Mouse (Mus musculus) CH12.LX (cell line): ENCODE results near the gene Rnf185. TPM values are rescaled to one million over a fixed set of nuclear protein-coding genes. Genes with fewer than 3 reads are reported as not detected.

Source experiments
- DNase-seq: peaks from one replicate; pipeline ENCODE4 v3.0.0-alpha.2; 2013; ENCODE audit errors: extremely low read depth
- H3K27ac ChIP-seq: 2 replicates; pipeline ENCODE4 v1.5.1; 2012; ENCODE audit warnings: low read depth, mild to moderate bottlenecking, control low read depth, moderate library complexity; ENCODE audit not compliant: insufficient read depth
- H3K27me3 ChIP-seq: replicated peaks from 2 replicates; pipeline ENCODE3; 2012; ENCODE audit warnings: inconsistent platforms
- H3K36me3 ChIP-seq, 2 experiments: replicated peaks in 1 of 2; 2 replicates each; pipeline versions ENCODE3 to v1.6.1; 2012; ENCODE audit warnings: inconsistent platforms in 1 of 2, low read length in 1 of 2, mild to moderate bottlenecking in 1 of 2, mixed read lengths in 1 of 2, moderate library complexity in 1 of 2; ENCODE audit not compliant: control insufficient read depth in 1 of 2, insufficient read depth in 1 of 2
- H3K4me1 ChIP-seq, 2 experiments: 2 replicates each; pipeline ENCODE4 v1.6.1; 2012; ENCODE audit warnings: inconsistent platforms in 1 of 2, moderate library complexity in 1 of 2; ENCODE audit not compliant: insufficient read depth in 2 of 2, control insufficient read depth in 1 of 2
- H3K4me2 ChIP-seq: 2 replicates; pipeline ENCODE4 v1.6.1; 2012; ENCODE audit warnings: low read depth, mild to moderate bottlenecking, control low read depth; ENCODE audit not compliant: poor library complexity, insufficient read depth, severe bottlenecking
- H3K4me3 ChIP-seq, 3 experiments: fragments of 150-350 bp in 1 of 3; sonication (generic) in 1 of 3; replicated peaks in 1 of 3; 2 replicates each; pipeline versions ENCODE3 to v1.5.1; 2011 to 2012; ENCODE audit warnings: low read depth in 2 of 3, low read length in 2 of 3, mild to moderate bottlenecking in 2 of 3, moderate library complexity in 2 of 3, control low read depth in 1 of 3, improper control_type of control experiment in 1 of 3, inconsistent platforms in 1 of 3, mixed read lengths in 1 of 3; ENCODE audit not compliant: poor library complexity in 1 of 3
- H3K79me2 ChIP-seq: replicated peaks from 2 replicates; pipeline ENCODE4 v1.6.1; 2012; ENCODE audit warnings: mild to moderate bottlenecking, moderate library complexity; ENCODE audit not compliant: control insufficient read depth, poor library complexity, insufficient read depth, severe bottlenecking; ENCODE audit errors: extremely low read depth
- H3K9ac ChIP-seq: 2 replicates; pipeline ENCODE4 v1.6.1; 2012; ENCODE audit warnings: low read depth, mild to moderate bottlenecking, control low read depth, moderate library complexity; ENCODE audit not compliant: insufficient read depth
- H3K9me3 ChIP-seq: replicated peaks from 2 replicates; pipeline ENCODE3; 2012; ENCODE audit warnings: low read length, inconsistent platforms, mixed read lengths
- BHLHE40 ChIP-seq: IDR thresholded peaks from 2 replicates; pipeline ENCODE4 v1.6.1; 2011; ENCODE audit warnings: mild to moderate bottlenecking, low read depth, low read length, improper control_type of control experiment
- CHD2 ChIP-seq: IDR thresholded peaks from 2 replicates; pipeline ENCODE4 v1.6.1; 2011; ENCODE audit warnings: low read length, improper control_type of control experiment
- CTCF ChIP-seq, 2 experiments: IDR thresholded peaks in 1 of 2; conservative IDR thresholded peaks in 1 of 2; 2 replicates each; pipeline ENCODE4 v1.5.1; 2011 to 2012; ENCODE audit warnings: low read depth in 2 of 2, low read length in 2 of 2, improper control_type of control experiment in 1 of 2, inconsistent platforms in 1 of 2, mild to moderate bottlenecking in 1 of 2, moderate library complexity in 1 of 2
- E2F4 ChIP-seq: IDR thresholded peaks from 2 replicates; pipeline ENCODE4 v1.6.1; 2011; ENCODE audit warnings: low read depth, low read length, improper control_type of control experiment; ENCODE audit not compliant: insufficient replicate concordance
- ELF1 ChIP-seq: IDR thresholded peaks from 2 replicates; pipeline ENCODE4 v1.6.1; 2014; ENCODE audit warnings: low read depth, mild to moderate bottlenecking, inconsistent platforms, low read length, improper control_type of control experiment
- EP300 ChIP-seq: IDR thresholded peaks from 2 replicates; pipeline ENCODE4 v1.6.1; 2011; ENCODE audit warnings: low read length, improper control_type of control experiment
- ETS1 ChIP-seq: conservative IDR thresholded peaks from 2 replicates; pipeline ENCODE4 v1.6.1; 2012; ENCODE audit warnings: low read depth, mild to moderate bottlenecking, inconsistent platforms, low read length, improper control_type of control experiment, moderate library complexity
- GABPA ChIP-seq: IDR thresholded peaks from 2 replicates; pipeline ENCODE4 v1.6.1; 2012; ENCODE audit warnings: low read depth, low read length, improper control_type of control experiment, inconsistent platforms; ENCODE audit not compliant: insufficient replicate concordance
- HCFC1 ChIP-seq: IDR thresholded peaks from 2 replicates; pipeline ENCODE4 v1.6.1; 2012; ENCODE audit warnings: low read depth, mild to moderate bottlenecking, inconsistent platforms, low read length, improper control_type of control experiment
- IRF4 ChIP-seq: IDR thresholded peaks from 2 replicates; pipeline ENCODE4 v1.6.1; 2014; ENCODE audit warnings: low read depth, mild to moderate bottlenecking, inconsistent platforms, low read length, improper control_type of control experiment
- JUN ChIP-seq: IDR thresholded peaks from 2 replicates; pipeline ENCODE4 v1.6.1; 2011; ENCODE audit warnings: low read depth, mild to moderate bottlenecking, low read length, improper control_type of control experiment, moderate library complexity; ENCODE audit not compliant: insufficient read depth
- KAT2A ChIP-seq: IDR thresholded peaks from 2 replicates; pipeline ENCODE4 v1.6.1; 2012; ENCODE audit warnings: low read length, improper control_type of control experiment, inconsistent platforms; ENCODE audit not compliant: insufficient replicate concordance
- MAFK ChIP-seq: IDR thresholded peaks from 2 replicates; pipeline ENCODE4 v1.6.1; 2011; ENCODE audit warnings: low read length, improper control_type of control experiment; ENCODE audit not compliant: insufficient replicate concordance
- MXI1 ChIP-seq: IDR thresholded peaks from 2 replicates; pipeline ENCODE4 v1.6.1; 2011; ENCODE audit warnings: mild to moderate bottlenecking, low read depth, low read length, improper control_type of control experiment
- MYC ChIP-seq: IDR thresholded peaks from 2 replicates; pipeline ENCODE4 v1.6.1; 2011; ENCODE audit warnings: low read depth, mild to moderate bottlenecking, improper control_type of control experiment, low read length
- NRF1 ChIP-seq: IDR thresholded peaks from 2 replicates; pipeline ENCODE4 v1.6.1; 2014; ENCODE audit warnings: low read depth, mild to moderate bottlenecking, inconsistent platforms, low read length, improper control_type of control experiment, moderate library complexity
- POLR2A ChIP-seq: IDR thresholded peaks from 2 replicates; pipeline ENCODE4 v1.6.1; 2011; ENCODE audit warnings: low read depth, mild to moderate bottlenecking, improper control_type of control experiment, low read length
- POLR2AphosphoS2 ChIP-seq: IDR thresholded peaks from 2 replicates; pipeline ENCODE4 v1.6.1; 2011; ENCODE audit warnings: low read depth, low read length, improper control_type of control experiment
- RAD21 ChIP-seq: IDR thresholded peaks from 2 replicates; pipeline ENCODE4 v1.6.1; 2011; ENCODE audit warnings: low read depth, mild to moderate bottlenecking, low read length, improper control_type of control experiment, moderate library complexity
- RCOR1 ChIP-seq: conservative IDR thresholded peaks from 2 replicates; pipeline ENCODE4 v1.6.1; 2012; ENCODE audit warnings: low read depth, mild to moderate bottlenecking, inconsistent platforms, low read length, improper control_type of control experiment
- SIN3A ChIP-seq: IDR thresholded peaks from 2 replicates; pipeline ENCODE4 v1.6.1; 2012; ENCODE audit warnings: low read length, improper control_type of control experiment, inconsistent platforms
- SMC3 ChIP-seq: IDR thresholded peaks from 2 replicates; pipeline ENCODE4 v1.6.1; 2011; ENCODE audit warnings: low read depth, low read length, improper control_type of control experiment
- TBP ChIP-seq: conservative IDR thresholded peaks from 2 replicates; pipeline ENCODE4 v1.6.1; 2011; ENCODE audit warnings: low read depth, low read length, improper control_type of control experiment
- TCF12 ChIP-seq: IDR thresholded peaks from 2 replicates; pipeline ENCODE4 v1.6.1; 2014; ENCODE audit warnings: low read depth, mild to moderate bottlenecking, inconsistent platforms, low read length, improper control_type of control experiment
- UBTF ChIP-seq: IDR thresholded peaks from 2 replicates; pipeline ENCODE4 v1.6.1; 2012; ENCODE audit warnings: low read depth, mild to moderate bottlenecking, inconsistent platforms, low read length, improper control_type of control experiment, moderate library complexity
- USF1 ChIP-seq: IDR thresholded peaks from 2 replicates; pipeline ENCODE4 v1.6.1; 2014; ENCODE audit warnings: low read depth, mild to moderate bottlenecking, inconsistent platforms, low read length, improper control_type of control experiment
- USF2 ChIP-seq: conservative IDR thresholded peaks from 2 replicates; pipeline ENCODE4 v1.6.1; 2011; ENCODE audit warnings: low read depth, low read length, improper control_type of control experiment
- ZC3H11A ChIP-seq: IDR thresholded peaks from 2 replicates; pipeline ENCODE4 v1.6.1; 2012; ENCODE audit warnings: low read depth, mild to moderate bottlenecking, inconsistent platforms, low read length, improper control_type of control experiment
- ZKSCAN1 ChIP-seq: IDR thresholded peaks from 2 replicates; pipeline ENCODE4 v1.6.1; 2012; ENCODE audit warnings: low read depth, inconsistent platforms, low read length, improper control_type of control experiment, borderline replicate concordance
- ZMIZ1 ChIP-seq: IDR thresholded peaks from 2 replicates; pipeline ENCODE4 v1.6.1; 2012; ENCODE audit warnings: low read depth, mild to moderate bottlenecking, inconsistent platforms, low read length, improper control_type of control experiment
- dilution Hi-C: fragments of 300-500 bp; cut with MboI; formaldehyde crosslinking; loops from 2 replicates; pipeline ENCODE4 v1.14.3; 2020; ENCODE audit warnings: low sequenced_read_pairs; ENCODE audit not compliant: extremely low pct_unique_long_range_greater_than_20kb, extremely low pct_ligation_motif_present
- in situ Hi-C: fragments of 300-500 bp; cut with MboI; formaldehyde crosslinking; loops from 3 replicates; pipeline ENCODE4 v1.14.3; 2019; ENCODE audit warnings: low sequenced_read_pairs, low pct_ligation_motif_present, low pct_unique_long_range_greater_than_20kb, mixed read lengths
- polyA plus RNA-seq: library from polyadenylated mRNA; unstranded; fragments of >175 nt; gene quantifications from 2 replicates; pipeline ENCODE4 v1.2.1, GENCODE M21; 2012; ENCODE audit warnings: low read depth; ENCODE audit not compliant: insufficient read length
- total RNA-seq, 2 experiments: library from RNA; depleted of rRNA; stranded (reverse); fragments of 300-350 nt in 1 of 2; fragments of >200 nt in 1 of 2; gene quantifications; 2 replicates each; pipeline ENCODE4 v1.2.3; 2012 to 2014

Rnf185 gene
- total and polyA plus RNA-seq, 3 experiments = 15.6 to 26.7 (median 26.4) TPM

DNA sequence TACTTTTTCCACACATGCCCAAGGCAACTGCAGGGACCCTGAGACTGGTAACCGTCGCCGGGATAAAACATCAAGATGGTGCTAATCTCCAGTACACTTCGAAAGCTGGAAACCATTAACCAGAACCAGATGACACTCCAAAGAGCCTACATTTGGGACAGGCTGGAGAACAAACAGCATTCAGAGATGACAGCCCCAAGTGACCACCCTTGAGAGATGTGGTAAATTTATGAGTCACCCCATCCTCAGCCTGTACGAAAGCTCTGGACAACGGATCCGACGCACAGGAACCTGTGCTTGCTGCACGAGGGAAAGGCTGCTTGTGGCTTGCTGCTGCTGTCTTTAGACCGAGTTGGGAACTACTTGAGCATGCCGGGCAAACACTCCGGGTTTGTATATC is 77.4 kb downstream of the Rnf185 start:
- dilution Hi-C loops = no loop called here
- Histone ChIP-seq H3K9me3 (no peaks in the 10 kb centered on the region), H3K4me3 (no peak overlapping the region), H3K9ac (no peak overlapping the region), H3K4me2 (no peak overlapping the region), H3K27ac (no peak overlapping the region), H3K27me3 (no peaks in the 10 kb centered on the region), H3K79me2 (no peaks in the 10 kb centered on the region), H3K36me3 (peaks cover 14 to 84% of the 10 kb centered on the region in 2 experiments), H3K4me1 (peaks cover 0 to 22% of the 10 kb centered on the region in 2 experiments; a peak in 2 of 4 replicates)
- no peak for DNase-seq
- TF ChIP-seq SIN3A = no peak
- TF ChIP-seq TBP = no peak
- TF ChIP-seq EP300 = no peak
- TF ChIP-seq CTCF (conservative IDR thresholded peaks at IDR 0.05 in 1 of 2, IDR thresholded peaks at IDR 0.05 in 1 of 2; ENCODE audit: low read depth in 2 of 2, low read length in 2 of 2) = no peak
- TF ChIP-seq E2F4 = no peak
- TF ChIP-seq KAT2A = no peak
- TF ChIP-seq USF1 = no peak
- TF ChIP-seq MXI1 = no peak
- TF ChIP-seq MAFK = no peak
- no peak for TF ChIP-seq CHD2
- TF ChIP-seq BHLHE40 = no peak
- no peak for TF ChIP-seq JUN
- no peak for TF ChIP-seq USF2
- TF ChIP-seq GABPA = no peak
- TF ChIP-seq ELF1 = no peak
- TF ChIP-seq RCOR1 = no peak
- TF ChIP-seq POLR2A = no peak
- TF ChIP-seq IRF4 = no peak
- in situ Hi-C loops = no loop called here

DNA sequence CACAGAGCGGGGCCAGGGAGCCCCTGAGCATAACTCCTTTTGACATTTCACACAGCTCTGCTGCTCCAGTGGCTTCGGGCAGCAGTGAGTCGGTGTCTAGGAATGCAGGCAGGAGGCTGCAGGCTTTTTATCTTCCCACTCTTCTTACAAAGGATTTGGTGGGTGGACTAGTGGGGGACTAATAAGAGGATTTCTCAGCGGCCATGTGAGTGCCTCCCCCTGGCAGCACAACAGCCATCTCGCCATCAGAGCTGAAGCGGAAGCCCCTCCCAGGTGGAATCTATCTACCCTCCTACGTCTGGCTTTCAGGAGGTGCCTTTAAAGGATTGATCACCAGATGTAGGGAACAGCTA is 77.9 kb downstream of the Rnf185 start:
- DNase-seq = no peak
- no peak overlapping the region for H3K4me2 ChIP-seq
- H3K27me3 ChIP-seq = no peaks in the 10 kb centered on the region

More for the DNA sequence above, 77.9 kb downstream of the Rnf185 start:
- Histone ChIP-seq H3K9me3 (no peaks in the 10 kb centered on the region), H3K9ac (no peak overlapping the region), H3K27ac (no peak overlapping the region), H3K4me1 (peaks cover 0 to 26% of the 10 kb centered on the region in 2 experiments; a peak in 2 of 4 replicates), H3K36me3 (peaks cover 14 to 84% of the 10 kb centered on the region in 2 experiments), H3K4me3 (no peak overlapping the region), H3K79me2 (no peaks in the 10 kb centered on the region)
- TF ChIP-seq UBTF = no peak
- TF ChIP-seq RAD21 = no peak
- no peak for TF ChIP-seq TCF12
- TF ChIP-seq CHD2 = no peak
- TF ChIP-seq HCFC1 = no peak
- no peak for TF ChIP-seq NRF1
- no peak for TF ChIP-seq GABPA
- TF ChIP-seq ELF1 = no peak
- no peak for TF ChIP-seq RCOR1
- TF ChIP-seq ZKSCAN1 = no peak
- no peak for TF ChIP-seq KAT2A
- TF ChIP-seq MYC = no peak
- TF ChIP-seq POLR2AphosphoS2 = no peak
- no peak for TF ChIP-seq SMC3
- no peak for TF ChIP-seq USF1
- no peak for TF ChIP-seq MXI1
- no peak for TF ChIP-seq ETS1
- TF ChIP-seq ZC3H11A = no peak
- TF ChIP-seq CTCF (conservative IDR thresholded peaks at IDR 0.05 in 1 of 2, IDR thresholded peaks at IDR 0.05 in 1 of 2; ENCODE audit: low read depth in 2 of 2, low read length in 2 of 2) = no peak
- no peak for TF ChIP-seq ZMIZ1
- in situ Hi-C loops (no loop called here), dilution Hi-C loops (no loop called here)
